In the genomic region with DNA sequence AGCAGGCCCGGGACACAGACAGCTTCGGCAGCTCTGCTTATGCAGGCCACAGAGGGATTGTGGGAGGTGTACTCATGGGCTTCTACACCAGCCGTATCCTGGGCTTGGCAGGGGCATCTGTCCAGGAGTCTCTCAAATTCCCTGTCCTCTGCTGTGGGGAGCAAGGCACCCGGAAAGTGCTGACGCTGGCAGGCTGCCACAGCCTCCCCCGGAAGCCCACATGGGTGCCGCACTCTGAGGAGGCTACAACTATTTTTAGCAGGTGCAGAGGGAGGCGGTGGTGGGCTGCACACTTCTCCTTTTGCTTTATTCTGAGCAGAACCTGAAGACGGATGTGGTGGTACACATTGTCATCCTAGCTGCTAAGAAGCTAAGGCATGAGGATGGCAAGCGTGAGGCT, we compare ENCODE assay signal across 7 mouse cellular contexts. TPM values are rescaled to one million over a fixed set of nuclear protein-coding genes. Genes with fewer than 3 reads are reported as not detected.
DNase-seq lines count a peak whose midpoint lies in the region; ATAC-seq lines count a peak whose summit lies in the region.

No protein-coding gene starts in this region.

- DNase-seq in CD8-positive naive resting alpha-beta T cell, adult 2 months (ENCODE audit: low read depth in 2 of 2, low spot score in 2 of 2) = peak; percentile 70 to 80
- peak; percentile 70 to 76 for DNase-seq in frontal cortex, adult 2 months (ENCODE audit: extremely low spot score in 1 of 2, low spot score in 1 of 2)
- DNase-seq in layer of hippocampus, adult 18-20 months (ENCODE audit: low spot score in 2 of 2) = peak; percentile 53 to 57
- DNase-seq in thymus, postnatal 10 days (ENCODE audit: low spot score in 2 of 2) = peak; percentile 84 to 85
- DNase-seq in adipocyte (ENCODE audit: low spot score) = no peak
- DNase-seq in adrenal gland, postnatal 4 days (ENCODE audit: low spot score in 2 of 2) = no peak

- ATAC-seq in monocyte, adult 5-6 weeks (replicated peaks; ENCODE audit: insufficient number of reproducible peaks, low FRiP score, low TSS enrichment, poor library complexity, severe bottlenecking) = peak; percentile 64

RNA-seq across cellular contexts. Expression of gene Card11, which starts 52.4 kb away (rescaled TPM):
- 0.20 and 0.27 TPM in 2 replicates for polyA plus RNA-seq in frontal cortex, adult 2 months (2012; rRNA removed)
- under 1 TPM; 0.13 to 0.17 TPM for total RNA-seq in layer of hippocampus, adult 18-20 months (2021)
- 11.4 to 48.3 TPM (median 21.1 TPM) in 3 replicates for total RNA-seq in monocyte, adult 5-6 weeks (2017)
- total RNA-seq in adrenal gland, postnatal 4 days (2021) = under 1 TPM; 0.50 to 0.51 TPM

Comparison
In these comparisons a context has a peak if more than half of its experiments do, and no peak if none do; other contexts are left out.
1. DNase-seq: peak in CD8-positive naive resting alpha-beta T cell, adult 2 months (2 of 2), frontal cortex, adult 2 months (2 of 2), layer of hippocampus, adult 18-20 months (2 of 2) and thymus, postnatal 10 days (2 of 2); none in adipocyte (single experiment) and adrenal gland, postnatal 4 days (0 of 2).